Mouse (Mus musculus): Measurements from ENCODE around the gene Mpped2.

GRCm38 (mm10) chr2:106693702-106694566 is 865 bp downstream of the Mpped2 start:
- TF ChIP-seq POLR2A (IDR thresholded peaks at IDR 0.05; ENCODE audit: low read depth, low read length), result no peak
- no peak for TF ChIP-seq CTCF (conservative IDR thresholded peaks at IDR 0.05; ENCODE audit: insufficient read depth, insufficient read length, low read depth, low read length)

All from kidney, adult 2 months (tissue).